Comparison of ENCODE assay signal across 26 mouse cellular contexts in genomic region chr17:3650377-3650776, GRCm38 (mm10). TPM values are rescaled to one million over a fixed set of nuclear protein-coding genes. Genes with fewer than 3 reads are reported as not detected.
"Had no signal": no experiment of that assay in that cellular context is flagged by ENCODE, and none has a peak within 500 bp of the region (broad histone marks: within the 10 kb centered on the region; RNA-seq: fewer than 3 reads in every experiment).

No protein-coding gene starts in this region.

- H3K27me3 ChIP-seq: intestine, embryonic 15.5 days; kidney, embryonic 15.5 days; limb, embryonic 12.5 days; limb, embryonic 15.5 days; megakaryocyte, embryonic 14.5 days; neural tube, embryonic 12.5 days; neural tube, embryonic 15.5 days had no signal

- DNase-seq: kidney, adult 11 months; kidney, adult 8-10 months; kidney, postnatal 10 days; kidney, postnatal 36 days; left cerebral cortex, postnatal 4 days; liver, postnatal 0 days; lung, embryonic 14.5 days; lung, postnatal 36 days; thymus, adult 18-20 months; thymus, postnatal 4 days had no signal

- H3K4me1 ChIP-seq: intestine, embryonic 15.5 days; kidney, embryonic 15.5 days; limb, embryonic 12.5 days; limb, embryonic 15.5 days; megakaryocyte, embryonic 14.5 days; neural tube, embryonic 12.5 days; neural tube, embryonic 15.5 days had no signal

- H3K9ac ChIP-seq: intestine, embryonic 15.5 days; kidney, embryonic 15.5 days; limb, embryonic 12.5 days; limb, embryonic 15.5 days; liver, embryonic 14.5 days; liver, postnatal 0 days; lung, embryonic 14.5 days; neural tube, embryonic 12.5 days; neural tube, embryonic 15.5 days had no signal

- H3K4me2 ChIP-seq: intestine, embryonic 15.5 days; kidney, embryonic 15.5 days; limb, embryonic 12.5 days; limb, embryonic 15.5 days; liver, embryonic 11.5 days; lung, embryonic 14.5 days; neural tube, embryonic 12.5 days; neural tube, embryonic 15.5 days had no signal

- ATAC-seq: intestine, embryonic 15.5 days; liver, postnatal 0 days; lung, postnatal 0 days had no signal

- H3K36me3 ChIP-seq: intestine, embryonic 15.5 days; kidney, embryonic 15.5 days; limb, embryonic 12.5 days; limb, embryonic 15.5 days; neural tube, embryonic 12.5 days; neural tube, embryonic 15.5 days had no signal

- H3K4me3 ChIP-seq: intestine, embryonic 15.5 days; kidney, embryonic 15.5 days; limb, embryonic 12.5 days; limb, embryonic 15.5 days; megakaryocyte, embryonic 14.5 days; neural tube, embryonic 12.5 days; neural tube, embryonic 15.5 days had no signal

- H3K9me3 ChIP-seq: intestine, embryonic 15.5 days; kidney, embryonic 15.5 days; limb, embryonic 12.5 days; limb, embryonic 15.5 days; megakaryocyte, embryonic 14.5 days; neural tube, embryonic 12.5 days; neural tube, embryonic 15.5 days had no signal

- H3K27ac ChIP-seq: intestine, embryonic 15.5 days; kidney, embryonic 15.5 days; limb, embryonic 12.5 days; limb, embryonic 15.5 days; liver, embryonic 14.5 days; neural tube, embryonic 12.5 days; neural tube, embryonic 15.5 days had no signal

RNA-seq across cellular contexts. Expression of gene Nox3, which starts 45.7 kb away (rescaled TPM):
- total RNA-seq: layer of hippocampus, adult 8-10 months; layer of hippocampus, postnatal 10 days; left cerebral cortex, adult 8-10 months had no signal
- polyA plus RNA-seq: intestine, embryonic 15.5 days; kidney, embryonic 15.5 days; limb, embryonic 12.5 days; limb, embryonic 15.5 days; liver, embryonic 11.5 days; liver, embryonic 14.5 days; liver, postnatal 0 days; lung, embryonic 14.5 days; lung, postnatal 0 days; neural tube, embryonic 12.5 days; neural tube, embryonic 15.5 days; small intestine, adult 2 months; spleen, adult 2 months; stomach, embryonic 16.5 days had no signal
